Mouse (Mus musculus): ENCODE measurements around the gene Dnase1l1. TPM values are rescaled to one million over a fixed set of nuclear protein-coding genes. Genes with fewer than 3 reads are reported as not detected.

The Dnase1l1 gene
- 16.8 and 20.1 TPM in 2 replicates for polyA plus RNA-seq (2015; fragmentation: Nextera tagmentation; extraction: Ambion mirVana)

GRCm38 (mm10) chrX:74281732-74282394 lies at the start of gene Dnase1l1, which contains the start of gene Taz:
Dnase1l1 (minus strand) TSS chrX:74282337.
Taz (plus strand) TSS chrX:74281912.
- Histone ChIP-seq H3K4me1 (peaks cover 7% of the 10 kb centered on the region; the same call in 1 of the 2 replicates), H3K36me3 (no peaks in the 10 kb centered on the region), H3K4me3 (replicated peaks) (peak within 1 kb of the TSS; percentile 59), H3K27ac (replicated peaks) (peak within 1 kb of the TSS; percentile 91), H3K9ac (peak within 1 kb of the TSS; percentile 57), H3K4me2 (replicated peaks) (peak within 1 kb of the TSS; percentile 62), H3K9me3 (replicated peaks) (no peaks in the 10 kb centered on the region), H3K27me3 (no peaks in the 10 kb centered on the region)
- WGBS = 12% methylated on average over 16 of the region's 16 CpGs
- ATAC-seq (ENCODE audit: insufficient number of reproducible peaks, low FRiP score, low TSS enrichment, low read depth) = peak; percentile 91

- Histone ChIP-seq H3K9me3 (replicated peaks) (no peaks in the 10 kb centered on the region), H3K36me3 (no peaks in the 10 kb centered on the region), H3K9ac (no peak overlapping the region), H3K27ac (replicated peaks) (peak overlapping the region; percentile 48; the same call in 1 of the 2 replicates), H3K4me1 (peaks cover 14% of the 10 kb centered on the region; the same call in 1 of the 2 replicates), H3K4me2 (replicated peaks) (peak overlapping the region; percentile 56), H3K4me3 (replicated peaks) (peak overlapping the region; percentile 50), H3K27me3 (no peaks in the 10 kb centered on the region)
- ATAC-seq (ENCODE audit: insufficient number of reproducible peaks, low FRiP score, low TSS enrichment, low read depth) = no peak
- 27% methylated on average over 2 of the region's 2 CpGs for WGBS
These were observed 48.2 kb upstream of the Dnase1l1 start for GRCm38 (mm10) chrX:74330166-74330930.

GRCm38 (mm10) chrX:74329215-74329671 lies 47.1 kb upstream of the Dnase1l1 start:
- Histone ChIP-seq H3K9ac (peak overlapping the region; percentile 23; the same call in 1 of the 2 replicates), H3K27ac (replicated peaks) (peak overlapping the region; percentile 39), H3K4me2 (replicated peaks) (peak overlapping the region; percentile 56), H3K4me1 (peaks cover 14% of the 10 kb centered on the region; the same call in 1 of the 2 replicates), H3K9me3 (replicated peaks) (no peaks in the 10 kb centered on the region), H3K4me3 (replicated peaks) (peak overlapping the region; percentile 50), H3K27me3 (no peaks in the 10 kb centered on the region), H3K36me3 (no peaks in the 10 kb centered on the region)
- WGBS = 24% methylated on average over 10 of the region's 10 CpGs
- ATAC-seq (ENCODE audit: insufficient number of reproducible peaks, low FRiP score, low TSS enrichment, low read depth) = no peak

- ATAC-seq (ENCODE audit: insufficient number of reproducible peaks, low FRiP score, low TSS enrichment, low read depth) = peak; percentile 93
- peak within 1 kb of the TSS; percentile 82 for H3K27ac ChIP-seq (replicated peaks)
- H3K4me3 ChIP-seq (replicated peaks) = peak within 1 kb of the TSS; percentile 50
- peak within 1 kb of the TSS; percentile 23; the same call in 1 of the 2 replicates for H3K9ac ChIP-seq
- H3K4me1 ChIP-seq = peaks cover 14% of the 10 kb centered on the region; the same call in 1 of the 2 replicates
- WGBS = 13% methylated on average over 20 of the region's 30 CpGs
- no peaks in the 10 kb centered on the region for H3K9me3 ChIP-seq (replicated peaks)
- peak within 1 kb of the TSS; percentile 56 for H3K4me2 ChIP-seq (replicated peaks)
- no peaks in the 10 kb centered on the region for H3K27me3 ChIP-seq
- no peaks in the 10 kb centered on the region for H3K36me3 ChIP-seq
These were observed 46.6 kb upstream of the Dnase1l1 start, which contains the start of gene Plxna3 for GRCm38 (mm10) chrX:74328725-74329161. Plxna3 (plus strand) TSS chrX:74329066.

GRCm38 (mm10) chrX:74312540-74313464 lies 30.7 kb upstream of the Dnase1l1 start, which contains the start of gene Fam50a:
Fam50a (plus strand) TSS chrX:74313033.
- 10% methylated on average over 59 of the region's 59 CpGs for WGBS
- Histone ChIP-seq H3K4me3 (replicated peaks) (peak within 1 kb of the TSS; percentile 64), H3K36me3 (peaks cover 9% of the 10 kb centered on the region; the same call in 1 of the 2 replicates)

GRCm38 (mm10) chrX:74304867-74305700 lies 22.9 kb upstream of the Dnase1l1 start, which contains the start of gene Gdi1:
Gdi1 (plus strand) TSS chrX:74304998.
- Histone ChIP-seq H3K4me1 (peaks cover 2% of the 10 kb centered on the region; the same call in 1 of the 2 replicates), H3K36me3 (peaks cover 31% of the 10 kb centered on the region; the same call in 1 of the 2 replicates), H3K9me3 (replicated peaks) (no peaks in the 10 kb centered on the region), H3K9ac (peak within 1 kb of the TSS; percentile 52), H3K4me3 (replicated peaks) (peak within 1 kb of the TSS; percentile 56), H3K27me3 (no peaks in the 10 kb centered on the region), H3K27ac (replicated peaks) (peak within 1 kb of the TSS; percentile 90), H3K4me2 (replicated peaks) (peak within 1 kb of the TSS; percentile 53)
- 8% methylated on average over 40 of the region's 41 CpGs for WGBS
- peak; percentile 83 for ATAC-seq (ENCODE audit: insufficient number of reproducible peaks, low FRiP score, low TSS enrichment, low read depth)

More at GRCm38 (mm10) chrX:74312540-74313464, 30.7 kb upstream of the Dnase1l1 start, which contains the start of gene Fam50a:
- H3K9me3 ChIP-seq (replicated peaks) = no peaks in the 10 kb centered on the region
- no peaks in the 10 kb centered on the region for H3K27me3 ChIP-seq
- H3K4me2 ChIP-seq (replicated peaks) = peak within 1 kb of the TSS; percentile 69
- peak; percentile 96 for ATAC-seq (ENCODE audit: insufficient number of reproducible peaks, low FRiP score, low TSS enrichment, low read depth)
- H3K4me1 ChIP-seq = no peaks in the 10 kb centered on the region
- H3K9ac ChIP-seq = peak within 1 kb of the TSS; percentile 58
- H3K27ac ChIP-seq (replicated peaks) = peak within 1 kb of the TSS; percentile 86

- Histone ChIP-seq H3K36me3 (peaks cover 17% of the 10 kb centered on the region; the same call in 1 of the 2 replicates), H3K4me2 (replicated peaks) (no peak overlapping the region), H3K27me3 (no peaks in the 10 kb centered on the region), H3K4me1 (no peaks in the 10 kb centered on the region), H3K9me3 (replicated peaks) (no peaks in the 10 kb centered on the region), H3K4me3 (replicated peaks) (no peak overlapping the region), H3K27ac (replicated peaks) (no peak overlapping the region), H3K9ac (no peak overlapping the region)
- 77% methylated on average over 3 of the region's 3 CpGs for WGBS
- no peak for ATAC-seq (ENCODE audit: insufficient number of reproducible peaks, low FRiP score, low TSS enrichment, low read depth)
These were observed 17.6 kb upstream of the Dnase1l1 start for GRCm38 (mm10) chrX:74299721-74300120.

GRCm38 (mm10) chrX:74298348-74298747 lies 16.2 kb upstream of the Dnase1l1 start:
- no peak for ATAC-seq (ENCODE audit: insufficient number of reproducible peaks, low FRiP score, low TSS enrichment, low read depth)
- WGBS = 72% methylated on average over 1 of the region's 1 CpGs
- Histone ChIP-seq H3K9ac (no peak overlapping the region), H3K4me2 (replicated peaks) (no peak overlapping the region), H3K27me3 (no peaks in the 10 kb centered on the region), H3K9me3 (replicated peaks) (no peaks in the 10 kb centered on the region), H3K36me3 (peaks cover 13% of the 10 kb centered on the region; the same call in 1 of the 2 replicates), H3K27ac (replicated peaks) (no peak overlapping the region), H3K4me1 (no peaks in the 10 kb centered on the region), H3K4me3 (replicated peaks) (no peak overlapping the region)

- WGBS = 17% methylated on average over 37 of the region's 37 CpGs
- Histone ChIP-seq H3K36me3 (peaks cover 1% of the 10 kb centered on the region; the same call in 1 of the 2 replicates), H3K9ac (peak within 1 kb of the TSS; percentile 54), H3K4me1 (no peaks in the 10 kb centered on the region), H3K27me3 (no peaks in the 10 kb centered on the region), H3K27ac (replicated peaks) (peak within 1 kb of the TSS; percentile 68), H3K4me2 (replicated peaks) (peak within 1 kb of the TSS; percentile 53), H3K9me3 (replicated peaks) (no peaks in the 10 kb centered on the region), H3K4me3 (replicated peaks) (peak within 1 kb of the TSS; percentile 63)
- peak; percentile 98 for ATAC-seq (ENCODE audit: insufficient number of reproducible peaks, low FRiP score, low TSS enrichment, low read depth)
These were observed 14.7 kb upstream of the Dnase1l1 start, which contains the start of gene Atp6ap1 for GRCm38 (mm10) chrX:74296538-74297448. Atp6ap1 (plus strand) TSS chrX:74297097.
